Mouse (Mus musculus) hindbrain, embryonic 12.5 days (tissue): ENCODE measurements around the gene Il1r1. TPM values are rescaled to one million over a fixed set of nuclear protein-coding genes. Genes with fewer than 3 reads are reported as not detected.
A peak's percentile ranks its signal among the peaks of the same experiment; 100 is the strongest.

Experiments used
- ATAC-seq: fragments of 200-750 bp; cut with Nextera tagmentation; 2 replicates; pipeline ENCODE4 v1.8.0; 2017; ENCODE audit warnings: moderate TSS enrichment; ENCODE audit not compliant: low FRiP score
- H3K27ac ChIP-seq: fragments of 300-500 bp; sonication (generic); 2 replicates; pipeline ENCODE4 v1.5.1; 2016; ENCODE audit warnings: mild to moderate bottlenecking
- H3K27me3 ChIP-seq: fragments of 300-500 bp; sonication (generic); 2 replicates; pipeline ENCODE4 v1.6.1; 2016; ENCODE audit warnings: mild to moderate bottlenecking
- H3K36me3 ChIP-seq: fragments of 300-500 bp; sonication (generic); 2 replicates; pipeline ENCODE4 v1.6.1; 2016; ENCODE audit warnings: mild to moderate bottlenecking
- H3K4me1 ChIP-seq: fragments of 300-500 bp; sonication (generic); 2 replicates; pipeline ENCODE4 v1.6.1; 2016
- H3K4me2 ChIP-seq: fragments of 300-500 bp; sonication (generic); replicated peaks from 2 replicates; pipeline ENCODE4 v1.6.1; 2016; ENCODE audit warnings: mild to moderate bottlenecking
- H3K4me3 ChIP-seq: fragments of 300-500 bp; sonication (generic); 2 replicates; pipeline ENCODE4 v1.5.1; 2016; ENCODE audit warnings: mild to moderate bottlenecking
- H3K9ac ChIP-seq: fragments of 300-500 bp; sonication (generic); 2 replicates; pipeline ENCODE4 v1.6.1; 2016; ENCODE audit warnings: mild to moderate bottlenecking, moderate library complexity
- H3K9me3 ChIP-seq: fragments of 300-500 bp; sonication (generic); replicated peaks from 2 replicates; pipeline ENCODE4 v1.6.1; 2016; ENCODE audit warnings: mild to moderate bottlenecking
- WGBS: fragments of 180-500 bp; shearing (Covaris S2); methylation state at CpG from one replicate; pipeline ENCODE4 v1.1.7; 2016; 5-methylcytosine and 5-hydroxymethylcytosine counted together
- polyA plus RNA-seq: library from polyadenylated mRNA; unstranded; fragments of >200 nt; fragmentation: Nextera tagmentation; extraction: Ambion mirVana; gene quantifications from 2 replicates; pipeline ENCODE4 v1.2.1, GENCODE M21; 2016

Gene Il1r1
- polyA plus RNA-seq: 1.4 and 1.6 TPM in 2 replicates

DNA sequence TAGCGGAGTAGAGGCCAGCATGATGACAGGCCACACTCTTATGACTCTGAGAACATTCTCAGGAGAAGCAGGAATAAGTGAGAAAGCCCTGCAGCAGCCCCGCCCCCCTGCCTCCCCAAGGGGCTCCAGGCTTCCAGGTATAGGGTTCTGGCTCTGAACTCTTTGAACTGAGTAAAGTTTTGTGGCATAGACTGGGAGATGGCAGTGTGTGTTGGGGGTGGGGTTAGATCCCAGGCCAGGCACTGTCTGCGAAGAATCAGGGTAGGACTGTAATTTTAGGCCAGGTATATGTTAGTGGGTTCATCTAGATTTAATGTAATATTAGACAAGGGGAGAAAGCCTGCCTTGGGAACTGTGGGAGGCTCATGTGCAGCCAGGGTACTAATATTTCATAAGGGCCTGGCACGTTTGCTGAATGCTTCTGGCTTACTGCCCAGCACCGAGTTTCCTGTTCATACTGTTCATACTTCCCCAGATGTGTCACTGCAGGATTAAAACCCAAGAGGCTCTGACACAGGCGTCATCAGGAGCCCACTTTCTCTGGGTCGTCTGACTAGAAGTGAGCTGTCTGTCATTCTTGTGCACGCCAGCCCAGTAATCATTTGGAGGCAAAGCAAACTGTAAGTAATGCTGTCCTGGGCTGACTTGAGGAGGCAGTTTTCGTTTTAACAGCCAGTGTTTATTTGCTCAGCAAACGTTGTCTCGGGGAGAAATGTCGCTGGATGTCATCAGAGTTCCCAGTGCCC lies at the start of gene Il1r1:
Gene Il1r1, plus strand, starts transcription at position 542 of the 746 bp plus-strand sequence.
- Histone ChIP-seq H3K4me1 (0 out of 2 replicates have a peak, but pooled peaks cover 3% of the 10 kb centered on the region), H3K27ac (no peak within 1 kb of the TSS), H3K9me3 (no peaks in the 10 kb centered on the region), H3K27me3 (no peaks in the 10 kb centered on the region), H3K4me3 (no peak within 1 kb of the TSS), H3K36me3 (no peaks in the 10 kb centered on the region), H3K9ac (no peak within 1 kb of the TSS), H3K4me2 (0 out of 2 replicates have a peak within 1 kb of the TSS, but pooled peaks have one; percentile 4)
- 65% methylated on average over 12 of the region's 12 CpGs for WGBS
- no peak for ATAC-seq

DNA sequence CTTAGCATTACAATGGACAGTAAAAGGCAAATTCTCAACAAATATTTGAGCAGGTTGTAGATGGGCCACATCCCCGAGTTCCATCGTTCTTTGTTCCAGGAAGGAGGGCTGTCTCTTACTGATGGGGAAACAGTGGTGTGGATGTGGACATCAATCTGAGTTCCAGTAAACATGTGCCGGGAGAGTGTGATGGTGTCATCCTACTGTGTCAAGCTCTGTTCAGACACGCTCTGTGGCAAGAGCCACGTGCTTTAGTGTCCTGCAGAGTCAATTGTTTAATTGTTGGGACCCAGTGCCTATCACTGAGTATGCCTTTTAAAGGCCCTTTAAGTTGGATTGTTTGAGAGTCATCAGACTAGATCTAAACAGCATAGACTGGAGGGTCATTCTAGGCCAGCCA lies 49.8 kb upstream of the Il1r1 start:
- no peak for ATAC-seq
- Histone ChIP-seq H3K36me3 (no peaks in the 10 kb centered on the region), H3K9me3 (no peaks in the 10 kb centered on the region; the same call in 1 of the 2 replicates), H3K4me1 (no peaks in the 10 kb centered on the region), H3K4me3 (no peak overlapping the region), H3K4me2 (no peak overlapping the region), H3K27me3 (no peaks in the 10 kb centered on the region), H3K27ac (no peak overlapping the region), H3K9ac (no peak overlapping the region)
- WGBS: 90% methylated on average over 5 of the region's 5 CpGs

DNA sequence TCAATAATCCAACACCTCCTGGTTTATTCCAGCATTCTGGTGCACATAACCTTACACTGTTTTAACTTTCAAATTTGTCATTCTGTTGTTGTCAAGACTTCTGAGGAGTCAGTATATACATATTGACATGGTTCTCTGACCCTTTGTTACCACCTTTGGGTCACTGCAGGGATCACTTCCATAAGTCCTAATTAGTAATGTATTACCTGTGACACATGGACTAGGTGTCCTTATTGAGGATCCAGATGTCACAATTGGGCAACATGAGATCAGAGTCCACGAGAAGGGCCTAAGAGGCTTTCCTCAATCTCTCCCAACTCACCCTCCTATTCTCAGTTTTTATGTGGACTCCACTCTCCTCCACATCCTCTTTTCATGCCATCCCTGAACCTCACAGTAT lies 49.1 kb upstream of the Il1r1 start:
- Histone ChIP-seq H3K4me3 (no peak overlapping the region), H3K27ac (no peak overlapping the region), H3K9me3 (no peaks in the 10 kb centered on the region; the same call in 1 of the 2 replicates), H3K9ac (no peak overlapping the region), H3K4me2 (no peak overlapping the region), H3K4me1 (no peaks in the 10 kb centered on the region), H3K27me3 (no peaks in the 10 kb centered on the region), H3K36me3 (no peaks in the 10 kb centered on the region)
- WGBS: 96% methylated on average over 1 of the region's 1 CpGs
- ATAC-seq: no peak

DNA sequence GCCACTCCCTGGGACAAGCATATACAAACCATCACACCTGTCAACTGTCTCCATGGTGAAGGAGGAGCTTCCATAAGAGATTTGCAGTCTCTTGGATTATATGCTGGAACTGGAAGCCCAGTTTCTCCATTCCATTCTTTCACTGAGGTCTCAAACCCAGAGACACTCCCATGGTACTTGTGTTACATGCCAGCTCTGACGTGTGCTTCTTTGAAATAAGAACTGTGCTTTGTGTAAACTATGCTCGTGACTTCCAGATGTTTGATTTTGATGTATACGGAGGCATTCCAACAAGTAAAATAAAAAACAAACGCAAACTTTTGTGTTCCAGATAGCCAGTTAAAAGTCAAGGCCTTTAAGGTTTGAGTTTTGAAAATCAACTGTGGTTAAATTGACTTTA lies 45.8 kb upstream of the Il1r1 start:
- Histone ChIP-seq H3K4me3 (no peak overlapping the region), H3K4me1 (no peaks in the 10 kb centered on the region), H3K27me3 (no peaks in the 10 kb centered on the region), H3K36me3 (no peaks in the 10 kb centered on the region), H3K27ac (no peak overlapping the region), H3K9me3 (no peaks in the 10 kb centered on the region; the same call in 1 of the 2 replicates), H3K9ac (no peak overlapping the region), H3K4me2 (no peak overlapping the region)
- ATAC-seq: no peak
- 77% methylated on average over 4 of the region's 4 CpGs for WGBS

DNA sequence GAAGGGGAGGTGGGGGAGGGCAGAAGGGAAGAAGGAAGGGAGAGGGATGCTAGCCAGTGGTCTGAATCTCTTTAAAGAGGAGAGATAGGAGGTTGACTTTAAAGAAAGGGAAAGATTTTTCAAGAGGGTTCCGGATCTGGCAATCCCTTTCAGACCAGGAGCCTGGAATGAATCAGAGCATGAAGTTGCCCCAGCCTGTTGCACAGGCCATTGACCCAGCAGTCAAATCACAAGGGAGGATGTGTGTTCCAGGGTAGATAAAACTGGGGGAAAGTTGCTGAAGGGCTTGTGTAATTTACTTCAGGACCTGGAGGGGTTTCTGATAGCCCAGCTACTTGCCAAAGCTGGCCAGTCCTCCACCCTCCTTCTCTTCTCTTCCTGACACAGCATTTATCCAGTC lies 45.4 kb upstream of the Il1r1 start:
- H3K4me3 ChIP-seq: no peak overlapping the region
- H3K36me3 ChIP-seq: no peaks in the 10 kb centered on the region
- 79% methylated on average over 1 of the region's 1 CpGs for WGBS
- H3K27me3 ChIP-seq: no peaks in the 10 kb centered on the region
- H3K4me1 ChIP-seq: no peaks in the 10 kb centered on the region
- no peak overlapping the region for H3K27ac ChIP-seq
- H3K9ac ChIP-seq: no peak overlapping the region
- no peak overlapping the region for H3K4me2 ChIP-seq
- ATAC-seq: no peak
- no peaks in the 10 kb centered on the region; the same call in 1 of the 2 replicates for H3K9me3 ChIP-seq

DNA sequence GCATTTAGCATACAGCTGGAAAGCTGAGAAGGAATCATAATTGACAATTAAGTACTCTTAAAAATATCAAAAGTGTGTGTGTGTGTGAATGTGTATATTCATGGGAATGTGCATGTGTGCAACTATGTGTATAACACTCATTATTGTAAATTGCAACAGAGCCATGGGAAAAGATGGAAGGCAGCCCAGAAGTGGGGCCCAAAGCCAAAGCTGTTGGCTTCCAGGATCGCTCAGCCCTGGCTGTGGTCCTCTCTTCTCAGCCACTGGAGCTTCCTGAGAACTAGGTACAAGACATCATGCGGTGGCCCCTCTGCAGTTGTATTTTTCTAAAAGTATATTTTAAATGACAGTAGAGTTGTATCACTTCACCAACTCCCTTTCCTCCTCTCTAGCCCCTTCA lies 44.0 kb upstream of the Il1r1 start:
- Histone ChIP-seq H3K4me3 (no peak overlapping the region), H3K27ac (no peak overlapping the region), H3K27me3 (no peaks in the 10 kb centered on the region), H3K9me3 (no peaks in the 10 kb centered on the region; the same call in 1 of the 2 replicates), H3K4me2 (no peak overlapping the region), H3K4me1 (no peaks in the 10 kb centered on the region), H3K36me3 (no peaks in the 10 kb centered on the region), H3K9ac (no peak overlapping the region)
- WGBS: 95% methylated on average over 2 of the region's 2 CpGs
- ATAC-seq: no peak

DNA sequence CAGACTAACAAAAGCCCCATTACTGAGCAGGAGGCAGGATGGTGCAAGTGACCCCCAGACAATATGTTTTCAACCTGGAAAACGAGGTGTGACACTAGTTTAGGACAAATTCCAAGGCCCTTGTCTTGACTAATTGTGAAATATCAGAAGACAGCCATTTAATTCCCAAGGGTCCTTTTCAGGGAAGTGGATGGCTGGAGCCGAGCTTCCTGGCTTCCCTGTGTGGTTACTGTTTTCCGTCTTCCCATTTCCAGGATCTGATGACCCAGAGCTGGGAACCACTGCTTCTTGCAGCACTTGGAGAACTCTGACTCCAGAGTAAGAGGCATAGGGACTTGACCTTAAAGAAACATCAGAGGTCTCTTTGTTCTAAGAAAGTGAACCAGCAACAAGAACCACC lies 43.2 kb upstream of the Il1r1 start:
- Histone ChIP-seq H3K36me3 (no peaks in the 10 kb centered on the region), H3K4me2 (no peak overlapping the region), H3K4me1 (no peaks in the 10 kb centered on the region), H3K9me3 (no peaks in the 10 kb centered on the region; the same call in 1 of the 2 replicates), H3K4me3 (no peak overlapping the region), H3K27me3 (no peaks in the 10 kb centered on the region), H3K9ac (no peak overlapping the region), H3K27ac (no peak overlapping the region)
- no peak for ATAC-seq
- WGBS: 51% methylated on average over 3 of the region's 3 CpGs

DNA sequence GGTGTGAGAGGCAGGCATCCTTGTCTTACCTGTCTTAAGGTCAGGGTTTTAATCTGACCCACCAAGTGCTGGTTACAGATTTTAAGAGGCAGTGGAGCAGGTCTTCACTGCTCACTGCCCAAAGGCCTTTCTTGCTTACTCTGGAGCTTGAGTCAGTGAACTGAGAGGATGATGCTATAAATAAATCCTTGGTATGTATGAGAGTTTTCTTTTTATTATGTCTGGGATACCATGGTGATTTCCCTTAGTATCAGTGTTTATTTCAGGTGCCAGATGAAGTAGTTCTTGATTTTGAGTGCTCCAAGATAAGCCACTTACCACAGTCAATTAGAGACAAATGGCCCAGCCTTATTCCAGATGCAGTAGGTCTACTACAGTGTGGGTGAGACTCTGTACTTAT lies 41.5 kb upstream of the Il1r1 start:
- H3K9ac ChIP-seq: no peak overlapping the region
- H3K4me3 ChIP-seq: no peak overlapping the region
- ATAC-seq: no peak
- no peak overlapping the region for H3K27ac ChIP-seq
- H3K36me3 ChIP-seq: no peaks in the 10 kb centered on the region
- no peak overlapping the region for H3K4me2 ChIP-seq
- no peaks in the 10 kb centered on the region for H3K27me3 ChIP-seq
- no peaks in the 10 kb centered on the region for H3K9me3 ChIP-seq
- no peaks in the 10 kb centered on the region for H3K4me1 ChIP-seq

DNA sequence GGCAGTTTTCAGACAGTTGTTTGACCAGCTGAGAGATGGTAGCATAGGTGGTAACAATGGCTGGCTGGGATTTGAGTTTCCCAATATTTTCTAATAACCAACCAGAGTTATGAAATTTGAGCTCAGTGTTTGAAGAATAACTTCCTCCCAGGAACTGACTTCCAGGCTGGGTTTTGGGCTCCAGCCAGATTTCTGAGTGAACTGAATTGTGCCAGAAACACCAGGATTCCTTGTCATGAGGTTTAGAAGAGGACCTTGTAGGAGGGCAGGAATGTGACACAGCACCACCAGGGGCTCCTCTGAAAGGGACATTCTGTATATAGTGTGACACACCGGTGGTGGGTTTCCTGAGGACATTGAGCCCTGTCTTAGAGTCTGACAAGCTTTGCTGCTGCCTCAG lies 36.9 kb upstream of the Il1r1 start:
- Histone ChIP-seq H3K9me3 (no peaks in the 10 kb centered on the region), H3K27ac (no peak overlapping the region), H3K36me3 (no peaks in the 10 kb centered on the region), H3K4me1 (no peaks in the 10 kb centered on the region; the same call in 1 of the 2 replicates), H3K27me3 (no peaks in the 10 kb centered on the region), H3K9ac (no peak overlapping the region), H3K4me2 (no peak overlapping the region), H3K4me3 (no peak overlapping the region)
- ATAC-seq: no peak
- 72% methylated on average over 1 of the region's 1 CpGs for WGBS

DNA sequence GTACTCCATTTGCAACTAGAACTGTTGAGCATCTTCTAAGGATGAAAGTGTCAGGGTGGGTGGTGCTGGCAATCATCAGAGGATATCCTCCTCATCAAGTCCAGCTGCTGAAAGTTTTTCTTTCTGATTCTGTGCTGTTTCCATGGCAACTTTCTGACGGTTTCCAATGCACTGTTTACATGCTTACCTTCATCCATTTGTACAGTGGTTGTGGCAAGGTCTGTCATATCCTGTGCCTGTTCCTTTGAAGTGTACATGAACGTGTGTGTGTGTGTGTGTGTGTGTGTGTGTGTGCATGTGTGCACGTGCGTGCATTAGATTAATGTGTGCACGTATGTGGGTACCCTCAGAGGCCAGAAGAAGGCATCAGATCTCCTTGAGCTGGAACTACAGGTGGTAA lies 34.9 kb upstream of the Il1r1 start:
- no peak overlapping the region for H3K27ac ChIP-seq
- no peaks in the 10 kb centered on the region for H3K27me3 ChIP-seq
- no peaks in the 10 kb centered on the region for H3K9me3 ChIP-seq
- ATAC-seq: no peak
- H3K36me3 ChIP-seq: no peaks in the 10 kb centered on the region
- no peak overlapping the region for H3K9ac ChIP-seq
- 83% methylated on average over 5 of the region's 5 CpGs for WGBS
- no peaks in the 10 kb centered on the region; the same call in 1 of the 2 replicates for H3K4me1 ChIP-seq
- H3K4me3 ChIP-seq: no peak overlapping the region
- H3K4me2 ChIP-seq: no peak overlapping the region

DNA sequence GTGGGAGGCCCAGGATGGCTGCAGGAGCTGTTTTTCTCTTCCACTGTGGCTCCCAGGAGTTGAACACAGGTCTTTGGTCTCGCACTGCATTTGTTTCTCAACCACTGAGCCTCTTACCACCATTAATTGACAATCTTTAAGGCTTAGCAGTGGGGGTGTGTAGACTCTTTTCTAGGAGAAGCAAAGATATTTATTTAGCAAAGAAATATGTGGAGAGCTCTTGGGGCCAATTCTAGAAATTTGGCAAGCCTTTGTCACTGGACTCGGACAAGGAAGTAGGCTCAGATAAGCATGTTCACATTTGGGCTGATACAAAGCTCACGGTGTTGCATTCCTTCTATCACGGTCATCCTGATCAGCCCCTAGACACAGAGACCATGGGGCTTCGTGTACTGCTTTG lies 34.0 kb upstream of the Il1r1 start:
- no peak overlapping the region for H3K4me2 ChIP-seq
- no peak overlapping the region for H3K4me3 ChIP-seq
- no peaks in the 10 kb centered on the region for H3K36me3 ChIP-seq
- no peaks in the 10 kb centered on the region for H3K9me3 ChIP-seq
- no peak overlapping the region for H3K27ac ChIP-seq
- H3K4me1 ChIP-seq: no peaks in the 10 kb centered on the region; the same call in 1 of the 2 replicates
- no peaks in the 10 kb centered on the region for H3K27me3 ChIP-seq
- H3K9ac ChIP-seq: no peak overlapping the region
- no peak for ATAC-seq
- 88% methylated on average over 5 of the region's 5 CpGs for WGBS

DNA sequence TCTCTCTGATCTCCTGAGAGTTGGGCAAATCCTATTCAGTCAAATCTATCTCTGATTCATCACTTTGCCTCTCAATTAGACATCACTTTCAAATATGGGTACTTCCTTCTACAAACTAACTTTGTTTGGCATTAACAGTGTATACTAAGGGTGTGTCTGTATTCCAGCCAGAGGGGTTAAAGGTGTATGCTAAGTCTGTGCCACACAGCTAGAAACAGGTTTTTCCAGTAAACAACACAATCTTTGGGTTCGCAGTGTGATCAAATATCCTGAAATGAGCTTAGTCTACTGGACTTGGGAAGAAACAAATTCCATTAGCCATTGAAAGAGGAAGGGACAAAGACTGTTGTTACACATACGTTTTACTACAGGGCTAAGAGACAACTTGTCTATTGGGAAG lies 30.6 kb upstream of the Il1r1 start:
- Histone ChIP-seq H3K9me3 (no peaks in the 10 kb centered on the region), H3K9ac (no peak overlapping the region), H3K4me3 (no peak overlapping the region), H3K4me2 (no peak overlapping the region), H3K4me1 (no peaks in the 10 kb centered on the region; the same call in 1 of the 2 replicates), H3K36me3 (no peaks in the 10 kb centered on the region), H3K27ac (no peak overlapping the region), H3K27me3 (no peaks in the 10 kb centered on the region)
- no peak for ATAC-seq
- WGBS: 85% methylated on average over 2 of the region's 2 CpGs
